Mouse (Mus musculus) heart, postnatal 25 days (tissue): ENCODE results near the gene Ankrd39. TPM values are rescaled to one million over a fixed set of nuclear protein-coding genes. Genes with fewer than 3 reads are reported as not detected.

ENCODE experiments used
- DNase-seq: peaks from one replicate; pipeline ENCODE4 v3.0.0; 2022; ENCODE audit warnings: low spot score
- intact Hi-C: fragments of 180-260 bp; cut with DNase I; formaldehyde crosslinking; loops from one replicate; pipeline ENCODE4 v1.15.1; 2025
- total RNA-seq, 2 experiments: library from RNA; stranded (reverse); gene quantifications; 2 replicates each; pipeline ENCODE4 v1.2.3; 2021

Ankrd39 gene
- 1 to 10 TPM; 5.6 to 8.1 TPM for total RNA-seq

GRCm38 (mm10) chr1:36546888-36547471 is at the start of gene Ankrd39:
Ankrd39 (minus strand) TSS chr1:36547445.
- peak; percentile 97 for DNase-seq
- intact Hi-C loops: loop anchor here (1.0 to 2.0 kb wide), 2 partner anchors 88 to 118 kb away; no protein-coding TSS in a partner anchor

DNA sequence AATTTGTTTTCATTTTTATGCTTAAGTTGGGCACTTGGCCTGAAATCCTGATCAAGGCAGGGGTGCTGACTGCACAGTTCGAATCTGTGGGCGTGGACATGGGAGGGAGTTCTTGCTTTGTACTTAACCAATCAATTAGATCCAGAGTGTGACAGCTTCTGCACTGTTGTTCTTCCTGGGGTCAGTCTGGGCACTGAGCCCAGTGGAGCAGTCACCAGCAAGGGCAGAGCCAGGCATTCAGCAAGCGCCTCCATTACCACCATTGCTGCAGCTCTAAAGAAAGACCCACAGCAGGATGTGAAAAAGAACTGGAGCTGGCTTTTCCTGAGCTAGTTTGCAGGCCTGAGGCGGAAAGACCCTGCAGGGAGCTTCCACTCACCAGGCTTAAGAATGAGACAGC is 48.9 kb upstream of the Ankrd39 start:
- no peak for DNase-seq
- intact Hi-C loops: no loop called here

DNA sequence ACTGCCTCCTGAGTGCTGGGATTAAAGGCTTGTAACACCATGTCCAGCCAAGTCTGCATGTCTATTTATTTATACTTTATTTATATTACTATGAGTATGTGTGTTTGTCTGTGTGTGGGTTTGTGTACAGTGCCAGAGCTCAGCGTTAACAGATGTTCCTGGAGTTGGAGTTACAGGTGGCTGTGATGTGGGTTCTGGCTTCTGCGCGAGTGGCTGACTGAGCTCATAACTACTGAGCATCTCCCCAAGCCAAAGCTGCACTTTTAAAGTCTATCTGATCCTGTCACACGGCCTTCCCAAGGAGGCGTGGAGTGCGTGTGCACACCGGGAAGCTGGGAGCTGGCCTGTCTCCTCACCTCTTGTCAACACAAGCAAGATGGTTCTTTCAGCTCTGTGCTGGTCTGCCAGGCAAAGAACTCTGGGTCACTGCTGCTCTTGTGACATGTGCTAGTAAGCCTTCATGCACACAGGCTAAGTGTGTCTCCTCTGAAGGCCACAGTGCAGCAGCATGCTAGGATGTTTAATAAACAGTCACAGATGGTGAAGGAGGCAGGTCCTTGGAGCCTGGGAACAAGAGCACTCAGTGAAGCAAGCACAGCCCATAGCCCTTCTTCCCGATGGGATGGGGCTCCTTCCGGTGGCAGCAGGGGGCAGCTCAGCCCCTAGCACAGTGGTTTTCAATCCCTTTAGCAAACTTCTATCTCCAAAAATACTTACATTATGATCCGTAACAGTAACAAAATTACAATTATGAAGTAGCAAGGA is 48.1 kb upstream of the Ankrd39 start:
- intact Hi-C loops: no loop called here

DNA sequence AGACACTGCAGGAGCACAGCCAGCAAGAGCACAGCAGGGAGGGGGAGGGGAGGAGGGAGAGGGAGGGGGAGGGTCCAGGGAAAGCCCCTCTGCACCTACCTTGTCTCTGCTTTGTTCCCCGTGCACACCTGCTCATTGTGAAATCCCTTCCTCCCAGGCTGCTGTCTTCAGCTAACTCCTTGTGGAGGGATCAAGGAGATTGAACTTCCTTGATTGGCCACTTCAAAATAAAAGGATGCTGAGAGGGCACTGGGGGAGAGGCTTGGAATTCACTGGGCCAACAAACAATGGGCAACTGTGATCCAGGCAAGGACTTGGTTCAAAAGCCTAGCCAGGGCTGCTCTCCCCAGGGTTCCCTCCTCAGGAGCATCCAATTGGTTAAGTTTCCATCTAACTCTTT is 45.9 kb upstream of the Ankrd39 start:
- DNase-seq: no peak
- intact Hi-C loops: no loop called here

More for the DNA sequence above, 48.1 kb upstream of the Ankrd39 start:
- no peak for DNase-seq

DNA sequence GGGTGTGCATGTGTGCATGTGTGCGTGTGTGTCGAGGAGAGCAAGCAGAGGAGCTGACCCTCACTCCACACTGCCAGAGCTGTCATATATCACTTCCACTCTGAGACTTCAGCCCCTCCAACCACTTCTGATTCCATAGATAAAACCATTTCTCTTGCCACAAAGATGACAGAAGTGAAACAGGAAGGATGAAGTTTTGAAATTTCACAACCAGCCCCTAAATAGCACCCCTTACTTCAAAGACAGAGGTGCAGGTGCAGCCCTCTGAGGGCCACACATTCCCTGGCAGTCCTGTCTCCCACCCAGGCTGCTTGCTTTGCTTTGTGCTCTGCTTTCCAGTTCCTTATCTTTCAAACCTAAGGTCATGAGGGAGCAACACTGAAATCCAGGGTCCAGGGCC is 44.2 kb upstream of the Ankrd39 start:
- intact Hi-C loops: loop anchor here (2.0 kb wide), 1 partner anchor 37 kb away; no protein-coding TSS in a partner anchor
- no peak for DNase-seq

GRCm38 (mm10) chr1:36590664-36591063 is 43.4 kb upstream of the Ankrd39 start:
- intact Hi-C loops: loop anchor here (2.0 kb wide), 1 partner anchor 36 kb away; no protein-coding TSS in a partner anchor
- no peak for DNase-seq

- DNase-seq: peak; percentile 79
- intact Hi-C loops: no loop called here
These were observed 42.2 kb upstream of the Ankrd39 start for GRCm38 (mm10) chr1:36589486-36589885.

DNA sequence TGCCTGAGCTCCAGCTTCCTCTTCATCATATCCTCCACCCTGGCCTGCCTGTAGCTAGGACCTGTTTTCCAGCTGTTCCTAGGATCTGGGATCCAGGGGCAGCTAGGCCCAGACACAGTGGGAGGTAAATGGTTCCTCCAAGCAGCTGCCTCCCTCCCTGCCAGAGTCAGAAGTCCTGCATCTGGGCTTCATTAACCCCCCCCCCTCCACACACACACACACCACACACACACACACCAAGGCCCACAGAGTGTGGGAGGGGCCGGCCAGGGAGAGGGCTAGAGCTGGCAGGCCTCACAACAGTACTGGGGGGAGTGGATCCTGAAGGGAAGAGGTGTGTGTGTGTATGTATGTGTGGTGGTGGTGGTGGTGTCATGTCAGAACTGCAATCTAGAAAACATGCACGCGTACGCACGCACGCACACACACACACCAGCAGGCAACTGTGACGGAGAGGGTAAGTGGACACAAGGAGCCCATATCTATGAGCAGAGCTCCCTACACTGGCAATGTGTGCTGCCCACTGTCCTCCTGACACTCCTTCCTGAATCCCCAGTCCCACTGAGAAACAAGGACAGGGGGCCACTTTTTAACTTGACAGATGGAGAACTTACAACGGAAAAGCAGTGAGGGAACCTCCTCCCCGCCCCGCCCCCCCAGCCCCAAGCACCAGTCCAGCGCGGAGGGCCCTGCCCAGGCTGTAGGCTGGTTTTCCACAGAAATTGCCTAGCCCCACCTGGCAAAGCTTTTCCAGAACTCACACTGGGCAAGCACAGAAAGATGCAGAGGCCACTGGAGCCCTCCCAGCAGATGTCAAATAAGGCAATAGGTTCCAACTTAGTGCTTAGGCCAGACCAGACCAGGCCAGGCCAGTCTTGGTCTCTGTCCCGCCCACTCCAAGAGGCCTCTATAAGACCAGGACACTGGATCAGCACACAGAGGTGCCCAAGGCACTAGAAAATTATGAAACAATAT is 41.5 kb upstream of the Ankrd39 start:
- peak; percentile 52 for DNase-seq
- intact Hi-C loops: no loop called here

DNA sequence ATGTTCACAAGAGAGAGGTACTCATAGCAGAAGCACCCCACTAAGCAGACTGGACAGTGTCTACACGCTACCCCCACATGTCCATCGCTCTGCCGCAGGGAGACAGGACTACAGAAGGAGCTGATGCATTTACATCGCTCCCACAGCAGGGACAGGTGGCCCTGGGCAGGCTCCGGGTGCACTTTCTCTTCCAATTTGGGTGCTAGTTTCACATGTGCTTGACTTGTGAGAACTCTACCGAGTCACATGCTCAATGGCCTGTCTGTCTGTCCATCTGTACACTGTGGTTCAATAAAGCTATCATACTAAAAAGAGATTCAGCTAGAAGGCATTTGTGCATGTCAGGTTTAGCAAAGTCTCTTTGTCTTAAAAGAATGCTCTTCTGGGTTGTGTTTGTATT is 40.6 kb upstream of the Ankrd39 start:
- no peak for DNase-seq
- intact Hi-C loops: no loop called here

DNA sequence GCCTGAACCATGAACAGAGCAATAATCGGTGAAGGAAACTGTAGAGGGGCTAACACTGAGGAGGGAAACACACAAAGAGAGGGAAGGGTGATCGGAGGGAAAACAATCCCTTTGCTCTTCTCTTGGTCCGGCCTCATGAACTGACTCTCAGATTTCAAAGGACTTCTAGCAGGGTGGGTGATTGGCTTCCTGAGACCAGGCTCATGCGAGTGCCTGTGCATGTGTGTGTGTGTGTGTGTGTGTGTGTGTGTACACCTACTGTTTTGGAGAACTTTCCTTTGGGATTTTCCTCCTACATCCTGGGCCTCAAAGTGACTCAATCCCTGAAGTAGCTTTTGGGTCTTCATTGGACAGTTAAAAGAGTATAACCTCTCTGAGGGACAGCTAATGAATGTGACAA is 39.0 kb upstream of the Ankrd39 start:
- intact Hi-C loops: no loop called here
- no peak for DNase-seq

DNA sequence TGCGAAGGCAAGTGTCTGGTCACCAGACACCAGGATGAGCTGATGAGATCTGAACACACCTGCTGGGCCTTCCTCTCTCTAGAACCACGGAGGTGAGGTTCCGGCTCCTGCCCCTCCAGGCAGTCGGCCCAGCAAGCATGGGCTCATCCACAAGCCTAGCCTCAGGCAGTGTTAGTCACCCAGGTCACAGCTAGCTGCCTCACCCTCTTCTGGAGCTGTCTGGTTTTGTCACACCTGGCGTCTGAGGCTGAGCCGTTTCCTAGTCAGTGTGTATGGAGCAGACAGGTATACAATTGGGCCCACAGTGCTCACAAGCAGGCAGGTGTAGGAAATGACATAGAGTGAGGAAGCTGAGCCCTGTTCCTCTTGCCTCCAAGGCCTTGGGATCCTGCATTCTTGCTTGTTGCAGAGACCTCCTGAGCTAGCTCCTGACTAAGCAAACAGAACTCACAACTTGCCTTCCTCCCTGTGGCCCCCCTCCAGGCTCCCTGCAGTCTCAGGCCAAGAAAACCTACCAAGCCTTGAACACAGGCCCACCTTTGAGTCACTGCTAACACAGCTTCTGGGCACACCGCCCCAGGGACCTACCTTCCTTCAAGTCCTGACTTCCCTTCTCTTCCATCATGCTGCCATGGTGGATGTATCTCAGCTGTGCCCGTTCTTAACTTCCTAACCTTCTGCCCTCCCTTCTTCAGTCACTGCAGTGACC is 36.3 kb upstream of the Ankrd39 start:
- no peak for DNase-seq
- intact Hi-C loops: no loop called here

GRCm38 (mm10) chr1:36582211-36582610 is 35.0 kb upstream of the Ankrd39 start:
- intact Hi-C loops: no loop called here
- DNase-seq: no peak

- intact Hi-C loops: loop anchor here (2.0 kb wide), 1 partner anchor 22 kb away; the partner anchor contains the start of gene Sema4c
- no peak for DNase-seq
These were observed 34.0 kb upstream of the Ankrd39 start for GRCm38 (mm10) chr1:36581260-36581659.

- intact Hi-C loops: loop anchor here (2.0 kb wide), 1 partner anchor 22 kb away; the partner anchor contains the start of gene Sema4c
- DNase-seq: peak; percentile 58
These were observed 33.4 kb upstream of the Ankrd39 start for GRCm38 (mm10) chr1:36580384-36581207.

- no peak for DNase-seq
- intact Hi-C loops: loop anchor here (2.0 kb wide), 1 partner anchor 21 kb away; the partner anchor contains the start of gene Sema4c
These were observed 32.7 kb upstream of the Ankrd39 start for GRCm38 (mm10) chr1:36579974-36580383.

GRCm38 (mm10) chr1:36576991-36577675 is 29.9 kb upstream of the Ankrd39 start:
- intact Hi-C loops: no loop called here
- no peak for DNase-seq

DNA sequence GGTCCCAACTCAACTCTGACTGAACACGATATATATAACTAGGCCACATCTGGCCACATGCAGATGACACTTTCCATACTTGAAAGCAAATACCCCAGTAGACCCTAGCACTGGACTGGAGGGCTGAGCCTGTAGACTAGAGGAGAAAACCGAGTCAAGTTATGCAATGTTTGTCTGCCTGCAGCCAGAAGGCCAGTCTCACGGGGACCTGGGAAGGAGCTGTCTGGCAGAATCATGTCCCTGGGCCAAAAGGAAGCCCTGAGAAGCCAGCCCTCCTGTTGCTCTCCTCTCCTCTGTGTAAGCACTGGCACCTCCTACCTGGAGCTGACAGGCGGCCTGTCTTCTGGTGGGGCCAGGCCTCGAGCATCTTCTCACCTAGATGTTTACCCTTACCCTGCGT is 28.1 kb upstream of the Ankrd39 start:
- DNase-seq: no peak
- intact Hi-C loops: no loop called here
